Mouse (Mus musculus): Measurements from ENCODE around the gene Lce1i. TPM values are rescaled to one million over a fixed set of nuclear protein-coding genes. Genes with fewer than 3 reads are reported as not detected.

The Lce1i gene
- polyA plus RNA-seq, 1 experiment, result not detected

GRCm38 (mm10) chr3:92790414-92790813, 11.7 kb upstream of the Lce1i start, which contains the start of gene Lce1j:
Gene Lce1j (minus strand): TSS chr3:92790514.
- Histone ChIP-seq H3K4me1 (ENCODE audit: control insufficient read depth, insufficient read depth, low read length) (no peaks in the 10 kb centered on the region), H3K27me3 (ENCODE audit: control insufficient read depth, insufficient read depth, low read length, poor library complexity, severe bottlenecking) (no peaks in the 10 kb centered on the region), H3K9ac (ENCODE audit: low read depth, poor library complexity, severe bottlenecking) (no peak within 1 kb of the TSS), H3K36me3 (ENCODE audit: control insufficient read depth, insufficient read depth, low read length, poor library complexity, severe bottlenecking) (no peaks in the 10 kb centered on the region), H3K27ac (ENCODE audit: insufficient read depth, low read length) (no peak within 1 kb of the TSS), H3K9me3 (replicated peaks; ENCODE audit: control insufficient read depth, insufficient read depth, low read length, poor library complexity, severe bottlenecking) (no peaks in the 10 kb centered on the region), H3K4me3 (ENCODE audit: low read depth, low read length) (no peak within 1 kb of the TSS)
- TF ChIP-seq EP300 (IDR thresholded peaks at IDR 0.05; ENCODE audit: insufficient read depth, low read depth, low read length), result no peak
- no peak for TF ChIP-seq CTCF (IDR thresholded peaks at IDR 0.05; ENCODE audit: low read depth, low read length)
- TF ChIP-seq POLR2A (IDR thresholded peaks at IDR 0.05; ENCODE audit: insufficient read depth, low read length), result no peak

- Histone ChIP-seq H3K27ac (ENCODE audit: insufficient read depth, low read length) (no peak overlapping the region), H3K9me3 (replicated peaks; ENCODE audit: control insufficient read depth, insufficient read depth, low read length, poor library complexity, severe bottlenecking) (no peaks in the 10 kb centered on the region), H3K4me3 (ENCODE audit: low read depth, low read length) (no peak overlapping the region), H3K36me3 (ENCODE audit: control insufficient read depth, insufficient read depth, low read length, poor library complexity, severe bottlenecking) (no peaks in the 10 kb centered on the region), H3K4me1 (ENCODE audit: control insufficient read depth, insufficient read depth, low read length) (no peaks in the 10 kb centered on the region), H3K27me3 (ENCODE audit: control insufficient read depth, insufficient read depth, low read length, poor library complexity, severe bottlenecking) (no peaks in the 10 kb centered on the region), H3K9ac (ENCODE audit: low read depth, poor library complexity, severe bottlenecking) (no peak overlapping the region)
- TF ChIP-seq CTCF (IDR thresholded peaks at IDR 0.05; ENCODE audit: low read depth, low read length) (no peak), POLR2A (IDR thresholded peaks at IDR 0.05; ENCODE audit: insufficient read depth, low read length) (no peak), EP300 (IDR thresholded peaks at IDR 0.05; ENCODE audit: insufficient read depth, low read depth, low read length) (no peak)
Measured at GRCm38 (mm10) chr3:92771573-92771972, 7.1 kb downstream of the Lce1i start.

GRCm38 (mm10) chr3:92764965-92765364, 13.7 kb downstream of the Lce1i start, which contains the start of gene Lce1h:
Gene Lce1h (minus strand): TSS chr3:92765065.
- Histone ChIP-seq H3K9ac (ENCODE audit: low read depth, poor library complexity, severe bottlenecking) (no peak within 1 kb of the TSS), H3K9me3 (replicated peaks; ENCODE audit: control insufficient read depth, insufficient read depth, low read length, poor library complexity, severe bottlenecking) (no peaks in the 10 kb centered on the region), H3K4me3 (ENCODE audit: low read depth, low read length) (no peak within 1 kb of the TSS), H3K36me3 (ENCODE audit: control insufficient read depth, insufficient read depth, low read length, poor library complexity, severe bottlenecking) (no peaks in the 10 kb centered on the region), H3K27ac (ENCODE audit: insufficient read depth, low read length) (no peak within 1 kb of the TSS), H3K4me1 (ENCODE audit: control insufficient read depth, insufficient read depth, low read length) (no peaks in the 10 kb centered on the region), H3K27me3 (ENCODE audit: control insufficient read depth, insufficient read depth, low read length, poor library complexity, severe bottlenecking) (no peaks in the 10 kb centered on the region)
- TF ChIP-seq POLR2A (IDR thresholded peaks at IDR 0.05; ENCODE audit: insufficient read depth, low read length), result no peak
- no peak for TF ChIP-seq CTCF (IDR thresholded peaks at IDR 0.05; ENCODE audit: low read depth, low read length)
- no peak for TF ChIP-seq EP300 (IDR thresholded peaks at IDR 0.05; ENCODE audit: insufficient read depth, low read depth, low read length)

GRCm38 (mm10) chr3:92753197-92753596, 25.5 kb downstream of the Lce1i start:
- Histone ChIP-seq H3K9me3 (replicated peaks; ENCODE audit: control insufficient read depth, insufficient read depth, low read length, poor library complexity, severe bottlenecking) (no peaks in the 10 kb centered on the region), H3K27ac (ENCODE audit: insufficient read depth, low read length) (no peak overlapping the region), H3K36me3 (ENCODE audit: control insufficient read depth, insufficient read depth, low read length, poor library complexity, severe bottlenecking) (no peaks in the 10 kb centered on the region), H3K9ac (ENCODE audit: low read depth, poor library complexity, severe bottlenecking) (no peak overlapping the region), H3K4me3 (ENCODE audit: low read depth, low read length) (no peak overlapping the region), H3K27me3 (ENCODE audit: control insufficient read depth, insufficient read depth, low read length, poor library complexity, severe bottlenecking) (no peaks in the 10 kb centered on the region; the same call in 1 of the 2 replicates), H3K4me1 (ENCODE audit: control insufficient read depth, insufficient read depth, low read length) (no peaks in the 10 kb centered on the region)
- TF ChIP-seq EP300 (IDR thresholded peaks at IDR 0.05; ENCODE audit: insufficient read depth, low read depth, low read length) (no peak), CTCF (IDR thresholded peaks at IDR 0.05; ENCODE audit: low read depth, low read length) (no peak), POLR2A (IDR thresholded peaks at IDR 0.05; ENCODE audit: insufficient read depth, low read length) (no peak)

- Histone ChIP-seq H3K9ac (ENCODE audit: low read depth, poor library complexity, severe bottlenecking) (no peak within 1 kb of the TSS), H3K36me3 (ENCODE audit: control insufficient read depth, insufficient read depth, low read length, poor library complexity, severe bottlenecking) (no peaks in the 10 kb centered on the region), H3K9me3 (replicated peaks; ENCODE audit: control insufficient read depth, insufficient read depth, low read length, poor library complexity, severe bottlenecking) (no peaks in the 10 kb centered on the region), H3K4me1 (ENCODE audit: control insufficient read depth, insufficient read depth, low read length) (no peaks in the 10 kb centered on the region), H3K27ac (ENCODE audit: insufficient read depth, low read length) (no peak within 1 kb of the TSS), H3K4me3 (ENCODE audit: low read depth, low read length) (no peak within 1 kb of the TSS), H3K27me3 (ENCODE audit: control insufficient read depth, insufficient read depth, low read length, poor library complexity, severe bottlenecking) (no peaks in the 10 kb centered on the region; the same call in 1 of the 2 replicates)
- no peak for TF ChIP-seq CTCF (IDR thresholded peaks at IDR 0.05; ENCODE audit: low read depth, low read length)
- TF ChIP-seq POLR2A (IDR thresholded peaks at IDR 0.05; ENCODE audit: insufficient read depth, low read length), result no peak
Measured at GRCm38 (mm10) chr3:92752238-92752637, 26.5 kb downstream of the Lce1i start, which contains the start of gene Lce1g. Gene Lce1g (minus strand): TSS chr3:92752338.

- H3K9me3 ChIP-seq (replicated peaks; ENCODE audit: control insufficient read depth, insufficient read depth, low read length, poor library complexity, severe bottlenecking), result no peaks in the 10 kb centered on the region
Measured at GRCm38 (mm10) chr3:92738996-92739395, 39.7 kb downstream of the Lce1i start, which contains the start of gene Gm38119. Gene Gm38119 (minus strand): TSS chr3:92739096.

More at GRCm38 (mm10) chr3:92738996-92739395, 39.7 kb downstream of the Lce1i start, which contains the start of gene Gm38119:
- Histone ChIP-seq H3K4me1 (ENCODE audit: control insufficient read depth, insufficient read depth, low read length) (no peaks in the 10 kb centered on the region), H3K27ac (ENCODE audit: insufficient read depth, low read length) (no peak within 1 kb of the TSS), H3K27me3 (ENCODE audit: control insufficient read depth, insufficient read depth, low read length, poor library complexity, severe bottlenecking) (no peaks in the 10 kb centered on the region), H3K36me3 (ENCODE audit: control insufficient read depth, insufficient read depth, low read length, poor library complexity, severe bottlenecking) (no peaks in the 10 kb centered on the region), H3K9ac (ENCODE audit: low read depth, poor library complexity, severe bottlenecking) (no peak within 1 kb of the TSS), H3K4me3 (ENCODE audit: low read depth, low read length) (no peak within 1 kb of the TSS)
- TF ChIP-seq EP300 (IDR thresholded peaks at IDR 0.05; ENCODE audit: insufficient read depth, low read depth, low read length), result no peak
- TF ChIP-seq POLR2A (IDR thresholded peaks at IDR 0.05; ENCODE audit: insufficient read depth, low read length), result no peak
- no peak for TF ChIP-seq CTCF (IDR thresholded peaks at IDR 0.05; ENCODE audit: low read depth, low read length)

Other genes starting within 250 kb of the Lce1i start
- not detected in 2 replicates for gene 2310046K23Rik, start 244.4 kb downstream of the Lce1i start, polyA plus RNA-seq (2011; ENCODE audit: insufficient read depth, insufficient read length, low read depth, missing spikeins)
- gene Ivl, start 205.2 kb downstream of the Lce1i start, polyA plus RNA-seq (2011; ENCODE audit: insufficient read depth, insufficient read length, low read depth, missing spikeins), result not detected in 2 replicates
- not detected in 2 replicates for gene Smcp, start 189.9 kb downstream of the Lce1i start, polyA plus RNA-seq (2011; ENCODE audit: insufficient read depth, insufficient read length, low read depth, missing spikeins)
- gene 2210017I01Rik, start 171.4 kb downstream of the Lce1i start, polyA plus RNA-seq (2011; ENCODE audit: insufficient read depth, insufficient read length, low read depth, missing spikeins), result not detected in 2 replicates
- gene Lce6a, start 157.2 kb downstream of the Lce1i start, polyA plus RNA-seq (2011; ENCODE audit: insufficient read depth, insufficient read length, low read depth, missing spikeins), result not detected in 2 replicates
- not detected in 2 replicates for gene Lce1a1, start 130.6 kb downstream of the Lce1i start, polyA plus RNA-seq (2011; ENCODE audit: insufficient read depth, insufficient read length, low read depth, missing spikeins)
- not detected in 2 replicates for gene Lce1b, start 122.0 kb downstream of the Lce1i start, polyA plus RNA-seq (2011; ENCODE audit: insufficient read depth, insufficient read length, low read depth, missing spikeins)
- not detected in 2 replicates for gene Lce1a2, start 108.6 kb downstream of the Lce1i start, polyA plus RNA-seq (2011; ENCODE audit: insufficient read depth, insufficient read length, low read depth, missing spikeins)
- not detected in 2 replicates for gene Lce1c, start 99.7 kb downstream of the Lce1i start, polyA plus RNA-seq (2011; ENCODE audit: insufficient read depth, insufficient read length, low read depth, missing spikeins)
- not detected in 2 replicates for gene Lce1d, start 91.7 kb downstream of the Lce1i start, polyA plus RNA-seq (2011; ENCODE audit: insufficient read depth, insufficient read length, low read depth, missing spikeins)
- not detected in 2 replicates for gene Lce1e, start 69.8 kb downstream of the Lce1i start, polyA plus RNA-seq (2011; ENCODE audit: insufficient read depth, insufficient read length, low read depth, missing spikeins)
- not detected in 2 replicates for gene Lce1f, start 58.5 kb downstream of the Lce1i start, polyA plus RNA-seq (2011; ENCODE audit: insufficient read depth, insufficient read length, low read depth, missing spikeins)
- gene Gm38119, start 39.8 kb downstream of the Lce1i start, polyA plus RNA-seq (2011; ENCODE audit: insufficient read depth, insufficient read length, low read depth, missing spikeins), result not detected in 2 replicates
- not detected in 2 replicates for gene Lce1g, start 26.6 kb downstream of the Lce1i start, polyA plus RNA-seq (2011; ENCODE audit: insufficient read depth, insufficient read length, low read depth, missing spikeins)
- gene Lce1h, start 13.8 kb downstream of the Lce1i start, polyA plus RNA-seq (2011; ENCODE audit: insufficient read depth, insufficient read length, low read depth, missing spikeins), result not detected in 2 replicates
- gene Lce1j, start 11.6 kb upstream of the Lce1i start, polyA plus RNA-seq (2011; ENCODE audit: insufficient read depth, insufficient read length, low read depth, missing spikeins), result not detected in 2 replicates
- gene Lce1k, start 29.0 kb upstream of the Lce1i start, polyA plus RNA-seq (2011; ENCODE audit: insufficient read depth, insufficient read length, low read depth, missing spikeins), result not detected in 2 replicates
- gene Kprp, start 48.3 kb upstream of the Lce1i start, polyA plus RNA-seq (2011; ENCODE audit: insufficient read depth, insufficient read length, low read depth, missing spikeins), result not detected in 2 replicates
- not detected in 2 replicates for gene Lce1l, start 72.4 kb upstream of the Lce1i start, polyA plus RNA-seq (2011; ENCODE audit: insufficient read depth, insufficient read length, low read depth, missing spikeins)
- not detected in 2 replicates for gene 2310050C09Rik, start 91.3 kb upstream of the Lce1i start, polyA plus RNA-seq (2011; ENCODE audit: insufficient read depth, insufficient read length, low read depth, missing spikeins)
- not detected in 2 replicates for gene Lce3a, start 147.3 kb upstream of the Lce1i start, polyA plus RNA-seq (2011; ENCODE audit: insufficient read depth, insufficient read length, low read depth, missing spikeins)
- gene Lce3b, start 154.1 kb upstream of the Lce1i start, polyA plus RNA-seq (2011; ENCODE audit: insufficient read depth, insufficient read length, low read depth, missing spikeins), result not detected in 2 replicates
- not detected in 2 replicates for gene Lce3c, start 165.6 kb upstream of the Lce1i start, polyA plus RNA-seq (2011; ENCODE audit: insufficient read depth, insufficient read length, low read depth, missing spikeins)
- not detected in 2 replicates for gene Lce3d, start 178.5 kb upstream of the Lce1i start, polyA plus RNA-seq (2011; ENCODE audit: insufficient read depth, insufficient read length, low read depth, missing spikeins)
- gene Lce3e, start 188.2 kb upstream of the Lce1i start, polyA plus RNA-seq (2011; ENCODE audit: insufficient read depth, insufficient read length, low read depth, missing spikeins), result not detected in 2 replicates
- gene Lce3f, start 213.3 kb upstream of the Lce1i start, polyA plus RNA-seq (2011; ENCODE audit: insufficient read depth, insufficient read length, low read depth, missing spikeins), result not detected in 2 replicates
- not detected in 2 replicates for gene Crct1, start 236.8 kb upstream of the Lce1i start, polyA plus RNA-seq (2011; ENCODE audit: insufficient read depth, insufficient read length, low read depth, missing spikeins)
- not detected in 2 replicates for gene Lce1m, start 240.2 kb upstream of the Lce1i start, polyA plus RNA-seq (2011; ENCODE audit: insufficient read depth, insufficient read length, low read depth, missing spikeins)

All from ES-Bruce4 (cell line).